ENCODE assay signal across 8 mouse cellular contexts in the genomic region with DNA sequence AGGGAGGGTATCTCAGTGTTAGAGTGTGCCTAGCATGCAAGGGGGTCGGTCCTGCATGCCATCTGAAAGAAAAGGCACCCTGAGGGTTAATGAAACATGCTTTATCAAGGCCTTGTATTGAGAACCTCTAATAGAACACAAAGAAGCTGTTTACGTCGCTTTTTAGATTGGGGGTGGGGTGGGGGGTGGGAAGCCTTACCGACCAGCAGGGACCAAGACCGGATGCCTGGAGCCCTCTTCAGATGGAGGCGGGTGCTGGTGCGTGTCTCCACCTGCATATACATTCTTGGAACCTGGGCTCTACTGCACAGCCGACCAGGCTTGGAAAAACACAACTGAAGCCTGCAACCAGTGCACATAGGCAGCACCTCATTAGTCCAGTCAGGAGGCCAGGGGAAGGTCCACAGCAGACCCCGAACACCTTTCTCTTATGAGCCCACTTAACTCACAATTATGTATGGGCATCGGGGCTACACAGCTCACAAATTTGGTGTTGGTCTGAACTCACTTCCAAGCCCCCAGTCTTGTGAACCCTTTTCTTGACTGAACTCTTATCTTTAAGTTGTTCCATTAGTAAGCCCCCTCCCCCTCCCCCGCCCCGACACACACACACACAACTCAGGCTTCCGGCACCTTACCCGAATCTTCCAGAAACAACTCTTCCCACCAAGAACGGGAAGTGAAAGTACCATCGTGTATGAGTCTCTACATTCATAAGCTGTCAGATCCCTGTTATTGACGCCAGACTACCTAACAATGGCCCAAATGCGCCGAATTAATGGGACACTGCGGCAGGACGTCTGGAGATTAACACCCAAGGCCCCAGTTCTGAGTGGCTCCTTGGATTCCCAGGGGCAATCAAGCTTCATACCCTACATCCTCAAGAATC. TPM values are rescaled to one million over a fixed set of nuclear protein-coding genes. Genes with fewer than 3 reads are reported as not detected.
A peak's percentile ranks its signal among the peaks of the same experiment; 100 is the strongest.
DNase-seq lines count a peak whose midpoint lies in the region; ATAC-seq and TF ChIP-seq lines count a peak whose summit lies in the region.

No protein-coding gene starts in this region.

- peak overlapping the region; percentile 76 for H3K4me2 ChIP-seq in heart, embryonic 16.5 days (ENCODE audit: low read depth, low read length)
- H3K4me2 ChIP-seq in liver, embryonic 16.5 days (ENCODE audit: low read depth, low read length) = peak overlapping the region; percentile 74

- peaks cover 21% of the 10 kb centered on the region for H3K4me1 ChIP-seq in E14TG2a.4 (replicated peaks; ENCODE audit: low read depth, low read length)
- H3K4me1 ChIP-seq in heart, embryonic 16.5 days (ENCODE audit: control insufficient read depth, insufficient read depth, low read length) = peaks cover 26% of the 10 kb centered on the region
- peaks cover 35% of the 10 kb centered on the region for H3K4me1 ChIP-seq in liver, embryonic 16.5 days (ENCODE audit: control insufficient read depth, low read depth, low read length)

- peak overlapping the region; percentile 73 for H3K4me3 ChIP-seq in gastrocnemius, adult 2 months
- peak overlapping the region; percentile 88 for H3K4me3 ChIP-seq in E14TG2a.4 (replicated peaks; ENCODE audit: low read length)
- peak overlapping the region; percentile 94 for H3K4me3 ChIP-seq in heart, embryonic 16.5 days (ENCODE audit: low read length)
- H3K4me3 ChIP-seq in liver, embryonic 16.5 days (ENCODE audit: low read depth, low read length) = peak overlapping the region; percentile 73

- 15% methylated on average over 21 of the region's 21 CpGs for WGBS in heart, embryonic 16.5 days
- 12% methylated on average over 21 of the region's 21 CpGs for WGBS in liver, embryonic 16.5 days (ENCODE audit: insufficient replicate concordance)

- DNase-seq in gastrocnemius, adult 2 months = no peak
- no peak for DNase-seq in gastrocnemius, adult 8-10 months (ENCODE audit: low spot score in 2 of 2)
- peak; percentile 73 to 78 for DNase-seq in spleen, postnatal 36 days (ENCODE audit: low spot score in 2 of 2)
- DNase-seq in adipocyte (ENCODE audit: low spot score) = no peak
- no peak for DNase-seq in cerebellum, postnatal 4 days (ENCODE audit: low spot score in 2 of 2)

- peak overlapping the region; percentile 93 for H3K27ac ChIP-seq in gastrocnemius, adult 2 months
- peak overlapping the region; percentile 85 for H3K27ac ChIP-seq in heart, embryonic 16.5 days (ENCODE audit: low read length)
- peak overlapping the region; percentile 83 for H3K27ac ChIP-seq in liver, embryonic 16.5 days (ENCODE audit: low read length)

- ATAC-seq in heart, embryonic 16.5 days (replicated peaks; ENCODE audit: extremely low read depth, insufficient read depth, low FRiP score) = no peak; the same call in 1 of the 2 replicates
- peak; percentile 17 for ATAC-seq in liver, embryonic 16.5 days (ENCODE audit: low read depth)

- no peak for TF ChIP-seq CTCF in gastrocnemius, adult 2 months (IDR thresholded peaks at IDR 0.05)
- TF ChIP-seq CTCF in E14TG2a.4 (conservative IDR thresholded peaks at IDR 0.05; ENCODE audit: low read length) = no peak

- 0 out of 2 replicates have a peak, but pooled peaks cover 2% of the 10 kb centered on the region for H3K27me3 ChIP-seq in E14TG2a.4 (ENCODE audit: insufficient read depth, low read length)
- no peaks in the 10 kb centered on the region for H3K27me3 ChIP-seq in heart, embryonic 16.5 days (ENCODE audit: control insufficient read depth, insufficient read depth, low read length)
- no peaks in the 10 kb centered on the region for H3K27me3 ChIP-seq in liver, embryonic 16.5 days (ENCODE audit: control insufficient read depth, insufficient read depth, low read depth, low read length)

- peak overlapping the region; percentile 84 for H3K9ac ChIP-seq in heart, embryonic 16.5 days (ENCODE audit: low read length)
- peak overlapping the region; percentile 77 for H3K9ac ChIP-seq in liver, embryonic 16.5 days (ENCODE audit: low read depth, low read length)

- no peaks in the 10 kb centered on the region for H3K9me3 ChIP-seq in E14TG2a.4 (ENCODE audit: low read length)
- no peaks in the 10 kb centered on the region for H3K9me3 ChIP-seq in heart, embryonic 16.5 days (replicated peaks; ENCODE audit: control insufficient read depth, low read length)
- no peaks in the 10 kb centered on the region for H3K9me3 ChIP-seq in liver, embryonic 16.5 days (replicated peaks; ENCODE audit: control insufficient read depth, low read length)

- intact Hi-C loops in gastrocnemius, adult 2 months (cut with DNase I) = no loop called here

- peaks cover 46% of the 10 kb centered on the region for H3K36me3 ChIP-seq in E14TG2a.4 (ENCODE audit: insufficient read depth, low read length)
- peaks cover 22% of the 10 kb centered on the region for H3K36me3 ChIP-seq in heart, embryonic 16.5 days (ENCODE audit: control insufficient read depth, insufficient read depth)
- H3K36me3 ChIP-seq in liver, embryonic 16.5 days (ENCODE audit: control insufficient read depth, insufficient read depth) = peaks cover 23% of the 10 kb centered on the region

RNA-seq across cellular contexts. Expression of a gene that starts 0.7 kb away (rescaled TPM):
- total RNA-seq in gastrocnemius, adult 2 months (2021) = 1 to 10 TPM; 3.3 to 3.6 TPM
- total RNA-seq in gastrocnemius, adult 8-10 months (2022) = 1 to 10 TPM; 2.8 to 3.8 (median 3.6) TPM
- polyA plus RNA-seq in heart, embryonic 16.5 days (2015; fragmentation: Nextera tagmentation; extraction: Ambion mirVana) = 24.5 and 27.1 TPM in 2 replicates
- polyA plus RNA-seq in liver, embryonic 16.5 days (2015; fragmentation: Nextera tagmentation; extraction: Ambion mirVana) = 20.2 and 21.1 TPM in 2 replicates

RNA-seq across cellular contexts. Expression of a gene that starts 8.7 kb away (rescaled TPM):
- total RNA-seq in gastrocnemius, adult 2 months (2021) = 100 to 1,000 TPM; 106 to 133 TPM
- 100 to 1,000 TPM in 3 of 4 experiments, 10 to 100 TPM in 1; 92.0 to 138 (median 119) TPM for total RNA-seq in gastrocnemius, adult 8-10 months (2022)
- polyA plus RNA-seq in heart, embryonic 16.5 days (2015; fragmentation: Nextera tagmentation; extraction: Ambion mirVana) = 64.9 and 68.4 TPM in 2 replicates
- polyA plus RNA-seq in liver, embryonic 16.5 days (2015; fragmentation: Nextera tagmentation; extraction: Ambion mirVana) = 118 and 119 TPM in 2 replicates

RNA-seq across cellular contexts. Expression of a gene that starts 23.9 kb away (rescaled TPM):
- total RNA-seq in gastrocnemius, adult 2 months (2021) = 10 to 100 TPM; 11.4 to 14.1 TPM
- 10 to 100 TPM; 10.2 to 13.4 (median 10.9) TPM for total RNA-seq in gastrocnemius, adult 8-10 months (2022)
- 28.2 and 32.7 TPM in 2 replicates for polyA plus RNA-seq in heart, embryonic 16.5 days (2015; fragmentation: Nextera tagmentation; extraction: Ambion mirVana)
- polyA plus RNA-seq in liver, embryonic 16.5 days (2015; fragmentation: Nextera tagmentation; extraction: Ambion mirVana) = 15.4 and 15.5 TPM in 2 replicates

RNA-seq across cellular contexts. Expression of a gene that starts 24.1 kb away (rescaled TPM):
- 1 to 10 TPM; 7.5 to 9.6 TPM for total RNA-seq in gastrocnemius, adult 2 months (2021)
- total RNA-seq in gastrocnemius, adult 8-10 months (2022) = 1 to 10 TPM; 7.2 to 9.4 (median 8.7) TPM
- polyA plus RNA-seq in heart, embryonic 16.5 days (2015; fragmentation: Nextera tagmentation; extraction: Ambion mirVana) = 9.1 and 9.3 TPM in 2 replicates
- polyA plus RNA-seq in liver, embryonic 16.5 days (2015; fragmentation: Nextera tagmentation; extraction: Ambion mirVana) = 2.9 and 3.1 TPM in 2 replicates

RNA-seq across cellular contexts. Expression of a gene that starts 31.4 kb away (rescaled TPM):
- total RNA-seq in gastrocnemius, adult 2 months (2021) = 10 to 100 TPM; 30.1 to 32.9 TPM
- total RNA-seq in gastrocnemius, adult 8-10 months (2022) = 10 to 100 TPM; 26.8 to 32.9 (median 28.0) TPM
- 4.6 and 6.4 TPM in 2 replicates for polyA plus RNA-seq in heart, embryonic 16.5 days (2015; fragmentation: Nextera tagmentation; extraction: Ambion mirVana)
- polyA plus RNA-seq in liver, embryonic 16.5 days (2015; fragmentation: Nextera tagmentation; extraction: Ambion mirVana) = 2.1 and 2.3 TPM in 2 replicates

Comparison
In these comparisons a context has a peak if more than half of its experiments do, and no peak if none do; other contexts are left out.
1. DNase-seq: peak in spleen, postnatal 36 days (2 of 2); none in gastrocnemius, adult 2 months (single experiment), gastrocnemius, adult 8-10 months (0 of 2), adipocyte (single experiment) and cerebellum, postnatal 4 days (0 of 2).
2. Peak in every context shown above with its lines, with median percentiles within 50 percentile points of each other: H3K27ac ChIP-seq and H3K4me3 ChIP-seq.